Mouse (Mus musculus): ENCODE measurements around the gene Tmem135.

DNA sequence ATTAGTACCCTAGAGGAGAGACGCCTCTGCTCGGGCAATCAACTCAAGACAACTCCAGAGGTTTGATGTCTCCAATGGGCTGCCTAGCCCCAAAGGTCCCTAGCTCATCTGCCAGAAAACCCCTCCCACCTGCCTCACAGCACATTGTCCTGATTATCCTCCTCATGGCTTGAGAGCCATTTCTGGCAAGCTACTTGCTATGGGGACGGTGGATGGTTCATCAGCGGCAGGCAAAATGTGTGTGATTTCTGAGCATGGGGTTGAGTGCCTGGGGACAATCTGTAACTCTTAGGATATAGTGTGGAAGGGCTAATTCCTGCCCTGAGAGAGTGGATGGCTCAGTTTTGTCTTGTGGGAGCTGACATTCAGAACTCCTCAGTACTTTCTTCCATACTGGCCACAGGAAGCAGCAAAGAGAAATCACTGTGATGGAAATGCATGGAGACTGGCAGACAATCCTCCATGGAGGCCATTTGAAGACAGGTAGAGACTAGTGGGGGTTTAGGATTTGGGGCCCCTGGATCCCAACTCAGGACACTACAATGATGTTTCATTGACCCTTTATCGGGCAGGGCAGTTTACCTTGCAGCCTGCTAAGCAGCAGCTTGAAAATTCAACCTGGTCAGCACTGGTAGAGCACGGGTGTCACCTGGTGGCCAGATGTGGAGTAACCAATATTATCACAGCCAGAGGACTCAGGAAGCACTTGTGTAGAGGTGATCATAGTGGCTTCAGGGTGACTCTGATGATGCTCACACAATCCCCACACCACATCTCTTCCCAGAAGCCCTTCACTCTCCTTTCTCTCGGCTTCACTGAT lies 277.7 kb downstream of the Tmem135 start:
- TF ChIP-seq CTCF (IDR thresholded peaks at IDR 0.05; ENCODE audit: extremely low read depth, insufficient read length, insufficient replicate concordance, low read depth, low read length) = peak; percentile 78; the same call in 1 of the 2 replicates
- no peak for TF ChIP-seq POLR2A (IDR thresholded peaks at IDR 0.05; ENCODE audit: low read depth, low read length)

Measured in small intestine, adult 2 months (tissue).